Mouse (Mus musculus): Measurements from ENCODE around the gene Sytl4. TPM values are rescaled to one million over a fixed set of nuclear protein-coding genes. Genes with fewer than 3 reads are reported as not detected.

Gene Sytl4
- total RNA-seq, 2 experiments from 2014 or later, result 0.88 to 1.0 TPM

Other genes starting within 250 kb of the Sytl4 start
- gene Tnmd, start 130.8 kb downstream of the Sytl4 start, total RNA-seq (2021), result not detected
- 10 to 100 TPM; 28.6 to 30.2 TPM for gene Tspan6, start 83.4 kb downstream of the Sytl4 start, total RNA-seq (2021)
- gene Srpx2, start 73.4 kb downstream of the Sytl4 start, total RNA-seq (2021), result 1 to 10 TPM in 1 of 2 experiments, under 1 TPM in 1; 0.69 to 1.9 TPM
- 100 to 1,000 TPM; 113 to 130 TPM for gene Cstf2, start 77.4 kb upstream of the Sytl4 start, total RNA-seq (2021)
- gene Xkrx, start 180.3 kb upstream of the Sytl4 start, total RNA-seq (2021), result under 1 TPM; 0.50 to 0.65 TPM
- not detected for gene Arl13a, start 205.7 kb upstream of the Sytl4 start, total RNA-seq (2021)
- gene Nox1, start 240.1 kb upstream of the Sytl4 start, total RNA-seq (2021), result not detected

Measured in layer of hippocampus, postnatal 14 days (tissue).